Mouse (Mus musculus) lung, postnatal 0 days (tissue): Measurements from ENCODE around the gene Tctex1d1.

ENCODE experiments used
- CTCF ChIP-seq: IDR thresholded peaks from 2 replicates; pipeline ENCODE4 v1.5.1; 2016; ENCODE audit warnings: antibody characterized with exemption, mild to moderate bottlenecking
- EP300 ChIP-seq: IDR thresholded peaks from 2 replicates; pipeline ENCODE4 v1.6.1; 2016; ENCODE audit warnings: antibody characterized with exemption, mild to moderate bottlenecking, control low read depth

DNA sequence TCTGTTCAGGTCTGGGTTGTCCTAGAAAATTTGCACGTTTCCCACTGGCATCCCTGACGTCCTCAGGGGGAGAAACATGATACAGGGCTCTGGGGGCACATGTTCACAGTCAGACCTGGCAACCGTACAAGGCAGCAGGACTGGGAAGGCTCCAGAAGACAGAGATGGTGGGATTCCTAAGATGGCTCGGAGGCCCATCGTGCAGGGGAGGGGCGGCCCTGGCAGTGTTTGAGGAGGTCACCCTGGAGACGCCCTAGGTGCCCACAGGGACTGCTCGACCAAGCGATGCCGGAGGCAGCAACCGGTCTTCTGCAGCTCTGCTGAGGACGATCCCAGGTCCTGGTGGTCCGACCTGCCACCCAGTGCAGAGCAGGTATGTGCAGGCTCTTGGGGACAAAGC lies at the start of gene Tctex1d1:
- no peak for TF ChIP-seq CTCF
- TF ChIP-seq EP300, result no peak
